Mouse (Mus musculus): ENCODE measurements around the gene Gm37240.
A peak's percentile ranks its signal among the peaks of the same experiment; 100 is the strongest.

Gm37240 gene

GRCm38 (mm10) chr3:84927168-84927794 lies 960.0 kb downstream of the Gm37240 start:
- DNase-seq, result no peak

- DNase-seq, result no peak
Observed at GRCm38 (mm10) chr3:84926140-84926539, 961.2 kb downstream of the Gm37240 start.

- peak; percentile 91 for DNase-seq
Observed at GRCm38 (mm10) chr3:84925229-84925628, 962.1 kb downstream of the Gm37240 start.

GRCm38 (mm10) chr3:84923670-84924069 lies 963.6 kb downstream of the Gm37240 start:
- no peak for DNase-seq

- DNase-seq, result no peak
Observed at GRCm38 (mm10) chr3:84923256-84923655, 964.1 kb downstream of the Gm37240 start.

GRCm38 (mm10) chr3:84921704-84922420 lies 965.5 kb downstream of the Gm37240 start:
- DNase-seq, result no peak

GRCm38 (mm10) chr3:84917903-84918679 lies 969.2 kb downstream of the Gm37240 start:
- DNase-seq, result peak; percentile 51

GRCm38 (mm10) chr3:84914284-84914683 lies 973.0 kb downstream of the Gm37240 start:
- no peak for DNase-seq

- DNase-seq, result no peak
Observed at GRCm38 (mm10) chr3:84906528-84906927, 980.8 kb downstream of the Gm37240 start.

- DNase-seq, result no peak
Observed at GRCm38 (mm10) chr3:84897952-84898351, 989.4 kb downstream of the Gm37240 start.

GRCm38 (mm10) chr3:84890983-84891382 lies 996.3 kb downstream of the Gm37240 start:
- peak; percentile 89 for DNase-seq

GRCm38 (mm10) chr3:84889648-84890047 lies 997.7 kb downstream of the Gm37240 start:
- no peak for DNase-seq

- DNase-seq, result peak; percentile 96
Observed at GRCm38 (mm10) chr3:84883817-84884483, 1003.4 kb downstream of the Gm37240 start.

- no peak for DNase-seq
Observed at GRCm38 (mm10) chr3:84876211-84876610, 1011.1 kb downstream of the Gm37240 start.

GRCm38 (mm10) chr3:84875306-84875705 lies 1012.0 kb downstream of the Gm37240 start:
- no peak for DNase-seq

GRCm38 (mm10) chr3:84870126-84870525 lies 1017.2 kb downstream of the Gm37240 start:
- no peak for DNase-seq

- DNase-seq, result no peak
Observed at GRCm38 (mm10) chr3:84867991-84868390, 1019.3 kb downstream of the Gm37240 start.

GRCm38 (mm10) chr3:84867434-84867975 lies 1019.8 kb downstream of the Gm37240 start:
- DNase-seq, result no peak

- no peak for DNase-seq
Observed at GRCm38 (mm10) chr3:84866866-84867265, 1020.5 kb downstream of the Gm37240 start.

GRCm38 (mm10) chr3:84865684-84866083 lies 1021.6 kb downstream of the Gm37240 start:
- no peak for DNase-seq

- peak; percentile 22 for DNase-seq
Observed at GRCm38 (mm10) chr3:84861817-84862216, 1025.5 kb downstream of the Gm37240 start.

GRCm38 (mm10) chr3:84860669-84861068 lies 1026.6 kb downstream of the Gm37240 start:
- peak; percentile 35 for DNase-seq

GRCm38 (mm10) chr3:84854440-84854839 lies 1032.9 kb downstream of the Gm37240 start:
- DNase-seq, result no peak

Data from heart, adult 11 months (tissue).